Mouse (Mus musculus) cerebellum, adult 8-10 months (tissue): ENCODE measurements around the gene H2-K1.

ENCODE experiments used
- DNase-seq: peaks from one replicate; pipeline ENCODE4 v3.0.0; 2022

The H2-K1 gene

GRCm38 (mm10) chr17:33981192-33981909 is 18.8 kb downstream of the H2-K1 start:
- peak; percentile 85 for DNase-seq

GRCm38 (mm10) chr17:33980181-33981035 is 19.7 kb downstream of the H2-K1 start:
- DNase-seq: no peak

GRCm38 (mm10) chr17:33979512-33980050 is 20.6 kb downstream of the H2-K1 start:
- no peak for DNase-seq

- DNase-seq: peak; percentile 73
Measured at GRCm38 (mm10) chr17:33978631-33979031, 21.5 kb downstream of the H2-K1 start.

GRCm38 (mm10) chr17:33977861-33978557 is 22.1 kb downstream of the H2-K1 start:
- no peak for DNase-seq

GRCm38 (mm10) chr17:33973572-33973971 is 26.6 kb downstream of the H2-K1 start:
- DNase-seq: no peak

- DNase-seq: no peak
Measured at GRCm38 (mm10) chr17:33972691-33973090, 27.5 kb downstream of the H2-K1 start.

GRCm38 (mm10) chr17:33969394-33969793 is 30.8 kb downstream of the H2-K1 start:
- no peak for DNase-seq

GRCm38 (mm10) chr17:33968927-33969326 is 31.2 kb downstream of the H2-K1 start:
- no peak for DNase-seq

- peak; percentile 74 for DNase-seq
Measured at GRCm38 (mm10) chr17:33968489-33968888, 31.7 kb downstream of the H2-K1 start.

- no peak for DNase-seq
Measured at GRCm38 (mm10) chr17:33965846-33966550, 34.1 kb downstream of the H2-K1 start.

- no peak for DNase-seq
Measured at GRCm38 (mm10) chr17:33965082-33965845, 34.9 kb downstream of the H2-K1 start.

- no peak for DNase-seq
Measured at GRCm38 (mm10) chr17:33962876-33963275, 37.3 kb downstream of the H2-K1 start.

- DNase-seq: no peak
Measured at GRCm38 (mm10) chr17:33959948-33960347, 40.2 kb downstream of the H2-K1 start.

GRCm38 (mm10) chr17:33959135-33959534 is 41.0 kb downstream of the H2-K1 start:
- no peak for DNase-seq

GRCm38 (mm10) chr17:33958451-33958850 is 41.7 kb downstream of the H2-K1 start:
- no peak for DNase-seq

- DNase-seq: no peak
Measured at GRCm38 (mm10) chr17:33957493-33957892, 42.7 kb downstream of the H2-K1 start.

- no peak for DNase-seq
Measured at GRCm38 (mm10) chr17:33956336-33956735, 43.8 kb downstream of the H2-K1 start.

- DNase-seq: peak; percentile 98
Measured at GRCm38 (mm10) chr17:33955555-33956214, 44.5 kb downstream of the H2-K1 start, which contains the start of the genes Vps52 and Rps18. Vps52 (plus strand) TSS chr17:33955812. Rps18 (minus strand) TSS chr17:33956001.

GRCm38 (mm10) chr17:33954646-33955554 is 45.2 kb downstream of the H2-K1 start:
- DNase-seq: no peak
